Mouse (Mus musculus) lung, postnatal 0 days (tissue): Measurements from ENCODE around the gene Gm18596.

Experiments
- CTCF ChIP-seq: IDR thresholded peaks from 2 replicates; pipeline ENCODE4 v1.5.1; 2016; ENCODE audit warnings: antibody characterized with exemption, mild to moderate bottlenecking
- EP300 ChIP-seq: IDR thresholded peaks from 2 replicates; pipeline ENCODE4 v1.6.1; 2016; ENCODE audit warnings: antibody characterized with exemption, mild to moderate bottlenecking, control low read depth

- no peak for TF ChIP-seq CTCF
- TF ChIP-seq EP300 = no peak
These were observed 46.2 kb upstream of the Gm18596 start for GRCm38 (mm10) chr10:77788621-77789020.
